Mouse (Mus musculus): ENCODE data around the gene Nid2.
A peak's percentile ranks its signal among the peaks of the same experiment; 100 is the strongest.

Gene Nid2

GRCm38 (mm10) chr14:19751025-19751771 is at the start of gene Nid2:
Gene Nid2 (plus strand): TSS chr14:19751265.
- peak; percentile 3 for DNase-seq

GRCm38 (mm10) chr14:19701546-19701945 is 49.5 kb upstream of the Nid2 start:
- DNase-seq, result no peak

GRCm38 (mm10) chr14:19705649-19706048 is 45.4 kb upstream of the Nid2 start:
- DNase-seq, result peak; percentile 19

- DNase-seq, result peak; percentile 24
Observed at GRCm38 (mm10) chr14:19706454-19706853, 44.6 kb upstream of the Nid2 start.

GRCm38 (mm10) chr14:19706997-19707396 is 44.1 kb upstream of the Nid2 start:
- DNase-seq, result no peak

GRCm38 (mm10) chr14:19707721-19708507 is 43.2 kb upstream of the Nid2 start:
- DNase-seq, result no peak

GRCm38 (mm10) chr14:19709161-19709560 is 41.9 kb upstream of the Nid2 start:
- DNase-seq, result no peak

GRCm38 (mm10) chr14:19711771-19712170 is 39.3 kb upstream of the Nid2 start:
- DNase-seq, result no peak

- no peak for DNase-seq
Observed at GRCm38 (mm10) chr14:19713067-19713466, 38.0 kb upstream of the Nid2 start.

- DNase-seq, result no peak
Observed at GRCm38 (mm10) chr14:19719077-19719476, 32.0 kb upstream of the Nid2 start.

GRCm38 (mm10) chr14:19720044-19720611 is 30.9 kb upstream of the Nid2 start:
- no peak for DNase-seq

GRCm38 (mm10) chr14:19728278-19728677 is 22.8 kb upstream of the Nid2 start:
- DNase-seq, result no peak

GRCm38 (mm10) chr14:19728737-19729136 is 22.3 kb upstream of the Nid2 start:
- no peak for DNase-seq

GRCm38 (mm10) chr14:19732097-19732496 is 19.0 kb upstream of the Nid2 start:
- no peak for DNase-seq

- no peak for DNase-seq
Observed at GRCm38 (mm10) chr14:19733490-19734282, 17.4 kb upstream of the Nid2 start.

- no peak for DNase-seq
Observed at GRCm38 (mm10) chr14:19735303-19735702, 15.8 kb upstream of the Nid2 start.

GRCm38 (mm10) chr14:19737568-19737967 is 13.5 kb upstream of the Nid2 start:
- no peak for DNase-seq

- no peak for DNase-seq
Observed at GRCm38 (mm10) chr14:19738094-19738843, 12.8 kb upstream of the Nid2 start.

GRCm38 (mm10) chr14:19739416-19740146 is 11.5 kb upstream of the Nid2 start:
- DNase-seq, result no peak

- DNase-seq, result no peak
Observed at GRCm38 (mm10) chr14:19740147-19740738, 10.8 kb upstream of the Nid2 start.

- DNase-seq, result no peak
Observed at GRCm38 (mm10) chr14:19744876-19745275, 6.2 kb upstream of the Nid2 start.

Data from cerebellum, adult 9-11 months (tissue).